Mouse (Mus musculus) urinary bladder, postnatal 36 days (tissue): ENCODE measurements at regions not wholly inside any gene's neighbourhood (a gene's known extent, or its start where the extent isn't known, plus 50 kb on each side); places are given as distances from the start of the nearest gene placed in this dataset.
A peak's percentile ranks its signal among the peaks of the same experiment; 100 is the strongest.

ENCODE experiments used
- DNase-seq, 2 experiments: peaks; one replicate each; pipeline ENCODE4 v3.0.0; 2022; ENCODE audit warnings: low spot score in 2 of 2, mixed read lengths in 1 of 2

DNA sequence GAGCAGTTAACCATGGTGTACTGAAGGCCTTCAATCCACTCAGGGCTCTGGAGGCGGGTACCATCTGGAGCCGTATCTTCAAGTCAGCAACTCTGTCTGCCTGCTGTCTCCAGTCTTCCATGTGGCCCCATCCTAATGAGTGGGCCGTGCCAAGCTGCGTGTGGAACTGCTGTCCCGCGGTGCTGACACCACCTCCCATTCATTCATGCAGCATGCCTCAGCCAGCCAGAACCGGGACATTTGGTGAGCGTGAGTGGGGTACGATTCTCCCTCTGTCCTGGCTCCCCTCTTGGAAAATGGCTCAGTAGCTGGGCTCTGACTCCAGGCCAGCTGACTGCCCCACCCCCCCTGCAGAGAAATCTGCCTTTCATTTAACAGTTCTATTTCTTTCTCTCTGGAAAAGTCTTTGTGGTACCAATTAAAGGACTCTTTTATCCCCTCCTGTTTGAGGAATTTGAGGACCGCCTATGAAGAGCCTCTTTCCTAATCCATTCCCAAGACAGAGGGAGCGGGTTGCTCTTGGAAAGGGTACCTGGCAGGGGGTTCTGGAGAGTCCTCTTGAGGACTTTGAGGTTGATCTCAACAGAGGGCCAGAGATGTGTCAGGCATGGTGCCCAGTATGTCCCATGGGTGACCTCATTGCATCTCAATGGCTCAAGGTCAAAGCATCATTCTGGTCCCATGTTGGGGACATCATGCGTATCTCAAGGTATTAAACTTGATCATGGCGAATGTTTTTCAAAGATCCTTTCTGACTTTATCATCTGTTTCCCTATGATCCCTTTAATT, 55.5 kb upstream of the Brd7 start:
- DNase-seq: no peak

GRCm38 (mm10) chr8:88423264-88423663, 61.3 kb upstream of the Brd7 start:
- DNase-seq: no peak

GRCm38 (mm10) chr8:88428560-88428959, 66.6 kb upstream of the Brd7 start:
- no peak for DNase-seq

GRCm38 (mm10) chr8:88431389-88431788, 69.4 kb upstream of the Brd7 start:
- DNase-seq: no peak

- DNase-seq: no peak
These were observed 73.7 kb upstream of the Brd7 start for GRCm38 (mm10) chr8:88435686-88436085.

DNA sequence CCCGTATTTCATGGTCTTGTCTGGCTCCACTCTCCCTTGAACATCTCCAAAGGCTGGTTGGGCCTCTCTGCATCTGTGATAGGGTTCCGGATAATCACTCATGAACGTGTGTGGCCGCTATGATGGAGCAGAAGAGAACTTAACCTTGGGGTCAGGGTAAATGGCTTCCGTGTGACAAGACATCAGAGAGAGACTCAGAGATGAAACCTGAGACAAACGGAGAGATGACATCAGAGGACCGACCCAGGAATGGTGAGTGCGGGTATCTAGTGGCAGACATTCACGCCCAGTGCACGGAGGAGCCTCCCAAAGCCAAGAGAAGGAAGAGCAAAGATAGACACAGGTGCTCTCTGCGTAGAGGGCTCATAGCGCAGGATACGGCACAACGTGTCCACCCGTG, 78.2 kb upstream of the Brd7 start:
- DNase-seq: no peak

DNA sequence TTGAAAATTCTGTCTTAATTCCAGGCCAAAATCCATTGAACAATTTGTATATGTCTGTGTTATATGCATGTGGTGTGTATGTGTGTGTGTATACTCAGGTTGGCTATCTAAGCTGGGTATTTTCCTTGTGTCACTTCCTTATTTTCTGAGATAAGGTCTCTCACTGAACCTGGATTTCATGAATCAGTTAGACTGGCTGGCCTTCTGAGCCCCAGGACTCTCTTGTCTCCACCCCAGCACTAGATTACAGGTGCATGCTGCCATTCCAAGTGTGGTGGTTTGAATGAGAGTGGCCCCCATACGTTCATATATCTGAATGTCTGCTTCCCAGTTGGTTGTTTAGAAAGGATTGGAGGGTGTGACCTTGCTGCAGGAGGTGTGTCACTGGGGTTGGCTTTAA, 77.8 kb upstream of the Nkd1 start:
- DNase-seq: no peak

- DNase-seq: no peak
These were observed 73.7 kb upstream of the Nkd1 start for GRCm38 (mm10) chr8:88447406-88447805.

GRCm38 (mm10) chr8:88447844-88448535, 73.2 kb upstream of the Nkd1 start:
- no peak for DNase-seq

DNA sequence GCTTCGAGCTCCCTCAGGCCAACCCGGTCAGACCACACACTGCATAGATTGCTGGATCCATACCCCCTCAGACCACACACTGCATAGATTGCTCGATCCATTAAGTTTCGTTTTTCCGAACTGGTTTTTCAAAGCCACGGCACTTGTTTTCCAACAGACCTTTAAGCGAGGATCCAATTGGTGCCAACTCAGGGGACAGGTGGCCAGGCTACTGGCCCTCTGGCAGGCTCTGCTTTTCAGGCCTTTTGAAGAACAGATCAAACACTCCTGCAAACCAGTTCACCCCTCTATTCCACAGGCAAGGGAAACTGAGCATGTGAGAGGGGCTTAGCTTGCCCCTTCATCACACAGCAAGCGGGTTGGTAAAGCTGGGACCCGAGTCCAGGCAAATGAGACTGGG, 72.2 kb upstream of the Nkd1 start:
- no peak for DNase-seq

DNA sequence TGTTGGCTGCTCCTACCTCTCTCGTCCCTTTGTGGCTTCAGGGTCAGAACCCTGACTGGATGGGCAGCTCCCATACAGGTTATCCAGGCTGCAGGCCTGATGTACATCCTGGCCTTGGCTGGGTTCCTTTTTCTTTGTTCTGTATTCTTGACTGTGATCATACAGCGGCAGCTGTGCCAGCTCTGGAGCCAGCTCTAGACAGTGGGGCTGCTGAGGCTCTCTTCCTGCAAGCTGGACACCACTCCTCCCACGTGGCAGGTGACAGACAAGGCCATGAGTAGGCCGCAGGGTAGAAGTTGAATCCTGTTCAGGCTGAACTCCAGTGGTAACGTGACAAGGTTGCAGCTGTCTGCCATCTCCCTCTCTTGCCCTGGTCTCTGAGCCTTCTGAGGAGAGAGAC, 71.6 kb upstream of the Nkd1 start:
- DNase-seq: no peak

- DNase-seq: no peak
These were observed 70.1 kb upstream of the Nkd1 start for GRCm38 (mm10) chr8:88450864-88451657.

DNA sequence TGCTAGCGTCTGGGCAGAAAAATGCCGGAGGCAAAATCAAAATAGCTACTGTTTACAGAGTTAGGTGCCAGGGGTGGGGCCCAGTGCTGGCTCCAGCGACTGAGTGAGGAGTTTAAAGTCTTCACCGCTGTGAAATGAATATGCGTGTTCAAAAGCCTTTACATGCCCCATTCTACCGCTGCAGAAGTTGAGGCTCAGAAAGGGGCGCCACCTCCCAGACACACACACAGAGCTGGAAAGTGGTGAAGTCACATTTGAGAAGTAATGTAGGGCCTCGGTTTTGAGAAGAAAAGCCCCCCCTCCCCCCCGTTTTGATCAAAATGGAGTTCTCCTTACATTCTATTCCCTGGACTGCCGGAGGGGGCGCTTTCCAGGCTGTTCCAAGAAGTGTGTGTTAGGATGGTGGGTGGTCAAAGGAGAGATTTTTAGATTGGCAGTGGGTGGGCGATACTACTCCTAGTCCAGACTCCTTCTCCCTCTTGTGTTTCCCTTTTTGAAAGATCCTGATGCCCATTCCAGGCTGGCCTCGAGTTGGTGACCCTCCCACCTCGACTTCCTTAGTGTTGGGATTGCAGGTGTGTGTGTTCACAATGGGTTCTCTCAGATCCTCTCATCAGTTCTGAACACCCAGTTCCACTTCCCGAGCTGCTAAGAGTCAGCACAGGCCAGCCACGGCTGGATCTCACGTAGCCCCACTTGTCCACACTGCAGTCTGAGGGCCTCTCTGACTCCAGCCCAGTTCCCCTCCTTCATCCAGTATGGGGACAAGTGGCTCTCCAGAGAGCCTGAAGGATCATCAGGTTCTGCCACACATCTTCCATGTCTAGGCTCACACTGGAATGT, 69.3 kb upstream of the Nkd1 start:
- DNase-seq: no peak

DNA sequence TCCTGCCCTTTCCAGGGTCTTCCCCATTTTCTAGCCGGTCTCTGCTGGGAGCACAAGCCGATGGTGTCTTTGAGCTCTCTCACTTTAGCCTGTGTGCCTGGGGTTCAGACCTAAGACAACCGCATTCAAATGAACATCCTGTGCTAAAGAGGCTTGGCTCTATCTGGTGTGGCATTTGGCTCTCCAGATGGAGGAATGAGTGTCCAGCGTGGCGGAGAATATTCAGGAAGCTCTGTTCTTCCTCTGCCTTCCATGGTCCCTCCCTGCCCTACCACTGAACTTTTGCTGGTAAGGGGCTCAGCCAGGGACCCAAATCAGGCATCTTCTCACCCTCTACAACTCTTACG, 68.7 kb upstream of the Nkd1 start:
- no peak for DNase-seq

GRCm38 (mm10) chr8:88454048-88454696, 67.0 kb upstream of the Nkd1 start:
- peak in 1 of 2 experiments; percentile 17 for DNase-seq

- DNase-seq: no peak
These were observed 66.2 kb upstream of the Nkd1 start for GRCm38 (mm10) chr8:88454906-88455305.

- DNase-seq: no peak
These were observed 65.6 kb upstream of the Nkd1 start for GRCm38 (mm10) chr8:88455434-88456020.

- DNase-seq: no peak
These were observed 62.0 kb upstream of the Nkd1 start for GRCm38 (mm10) chr8:88459197-88459596.

DNA sequence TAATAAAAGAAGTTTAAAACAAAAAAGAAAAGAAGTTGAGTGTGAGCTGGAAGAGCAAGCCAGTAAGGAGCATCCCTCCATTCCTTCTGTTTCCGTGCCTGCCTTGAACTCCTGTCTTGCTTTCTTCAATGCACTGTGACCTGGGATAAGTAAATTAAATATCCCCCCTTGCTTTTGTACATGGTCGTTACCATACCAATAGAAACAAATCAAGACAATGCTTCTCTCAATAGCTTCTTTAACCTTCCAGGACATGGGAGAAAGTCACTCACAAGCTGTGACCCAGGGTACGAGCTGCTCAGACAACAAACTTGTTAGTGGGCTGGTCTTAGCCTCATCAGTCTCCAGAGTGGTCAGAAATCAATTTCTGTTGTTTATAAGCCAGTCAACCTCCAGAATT, 53.4 kb upstream of the Nkd1 start:
- DNase-seq: no peak

GRCm38 (mm10) chr8:88470931-88471455, 50.2 kb upstream of the Nkd1 start:
- no peak for DNase-seq
